Mouse (Mus musculus): ENCODE results near the gene Fbxw9.

GRCm38 (mm10) chr8:85074617-85075016 is 14.8 kb downstream of the Fbxw9 start:
- TF ChIP-seq POLR2A (IDR thresholded peaks at IDR 0.05; ENCODE audit: low read depth, low read length) (no peak), CTCF (IDR thresholded peaks at IDR 0.05; ENCODE audit: extremely low read depth, insufficient read length, insufficient replicate concordance, low read depth, low read length) (no peak)

Measured in small intestine, adult 2 months (tissue).